Mouse (Mus musculus) bone marrow macrophage, adult 2 months (primary cell): Measurements from ENCODE around the gene Arsg.
A peak's percentile ranks its signal among the peaks of the same experiment; 100 is the strongest.

Source experiments
- CTCF ChIP-seq: IDR thresholded peaks from 2 replicates; pipeline ENCODE4 v1.5.1; 2012; ENCODE audit warnings: low read depth, mild to moderate bottlenecking, low read length, moderate library complexity
- POLR2A ChIP-seq: IDR thresholded peaks from 2 replicates; pipeline ENCODE4 v1.6.1; 2012; ENCODE audit warnings: mild to moderate bottlenecking, low read depth, low read length, borderline replicate concordance

- TF ChIP-seq POLR2A, result no peak
- peak; percentile 50 for TF ChIP-seq CTCF
These were observed 27.6 kb upstream of the Arsg start for GRCm38 (mm10) chr11:109445438-109446035.
